Mouse (Mus musculus) megakaryocyte, embryonic 14.5 days (primary cell): ENCODE results near the gene Rnf207.

ENCODE experiments used
- FLI1 ChIP-seq: IDR thresholded peaks from 2 replicates; pipeline ENCODE4 v1.6.1; 2012; ENCODE audit warnings: low read length, inconsistent platforms, mixed read lengths
- GATA1 ChIP-seq: IDR thresholded peaks from 3 replicates; pipeline ENCODE4 v1.6.1; 2012; ENCODE audit warnings: mixed read lengths, low read length, inconsistent platforms, borderline replicate concordance

DNA sequence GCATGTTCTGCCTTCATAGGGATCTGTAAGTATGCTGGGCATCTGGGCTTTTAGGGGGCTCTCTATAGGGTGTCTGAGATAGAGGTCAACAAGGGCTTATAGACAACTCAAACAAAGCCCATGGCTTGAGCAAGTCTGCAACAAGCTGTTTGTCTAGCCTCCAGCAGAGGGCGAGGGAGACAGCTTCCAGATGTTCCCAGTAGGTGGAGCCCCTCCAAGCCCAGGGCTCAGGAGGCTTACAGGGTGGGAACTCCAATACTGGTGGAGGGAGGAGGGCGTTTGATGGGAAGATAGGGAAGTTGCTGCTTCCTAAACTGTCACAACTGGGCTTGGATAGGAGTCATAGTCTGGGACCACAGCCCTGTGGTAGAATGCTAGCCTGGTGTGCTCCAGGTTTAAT is 14.2 kb upstream of the Rnf207 start:
- TF ChIP-seq GATA1 (no peak), FLI1 (no peak)
